Mouse (Mus musculus) heart, postnatal 4 days (tissue): ENCODE measurements around the gene Fezf2. TPM values are rescaled to one million over a fixed set of nuclear protein-coding genes. Genes with fewer than 3 reads are reported as not detected.

ENCODE experiments used
- DNase-seq: peaks from one replicate; pipeline ENCODE4 v3.0.0; 2021
- total RNA-seq, 2 experiments: library from RNA; stranded (reverse); gene quantifications; 2 replicates each; pipeline ENCODE4 v1.2.3; 2021

The Fezf2 gene
- total RNA-seq, 2 experiments from 2014 or later = not detected

- DNase-seq = no peak
Observed at GRCm38 (mm10) chr14:12342458-12343131, 5.4 kb downstream of the Fezf2 start.

- no peak for DNase-seq
Observed at GRCm38 (mm10) chr14:12341789-12342457, 6.1 kb downstream of the Fezf2 start.

GRCm38 (mm10) chr14:12341075-12341788 is 6.8 kb downstream of the Fezf2 start:
- no peak for DNase-seq

- DNase-seq = no peak
Observed at GRCm38 (mm10) chr14:12340238-12341074, 7.5 kb downstream of the Fezf2 start.

GRCm38 (mm10) chr14:12338811-12339565 is 9.0 kb downstream of the Fezf2 start:
- DNase-seq = no peak

- no peak for DNase-seq
Observed at GRCm38 (mm10) chr14:12337998-12338809, 9.8 kb downstream of the Fezf2 start.

GRCm38 (mm10) chr14:12337421-12337997 is 10.5 kb downstream of the Fezf2 start:
- DNase-seq = no peak

GRCm38 (mm10) chr14:12334925-12335324 is 13.1 kb downstream of the Fezf2 start:
- no peak for DNase-seq

- no peak for DNase-seq
Observed at GRCm38 (mm10) chr14:12333622-12334021, 14.4 kb downstream of the Fezf2 start.

- DNase-seq = no peak
Observed at GRCm38 (mm10) chr14:12303106-12303505, 44.9 kb downstream of the Fezf2 start.

GRCm38 (mm10) chr14:12300677-12301076 is 47.3 kb downstream of the Fezf2 start:
- no peak for DNase-seq

- DNase-seq = no peak
Observed at GRCm38 (mm10) chr14:12300275-12300674, 47.7 kb downstream of the Fezf2 start.

- DNase-seq = no peak
Observed at GRCm38 (mm10) chr14:12299654-12300053, 48.3 kb downstream of the Fezf2 start.

- DNase-seq = no peak
Observed at GRCm38 (mm10) chr14:12299171-12299570, 48.8 kb downstream of the Fezf2 start.

- no peak for DNase-seq
Observed at GRCm38 (mm10) chr14:12296391-12296790, 51.6 kb downstream of the Fezf2 start.

Other genes with a start within 250 kb of the Fezf2 start
- gene Gm49355, start 64.2 kb downstream of the Fezf2 start, total RNA-seq = under 1 TPM; 0.14 to 0.19 TPM
- gene 3830406C13Rik, start 64.0 kb downstream of the Fezf2 start, total RNA-seq = 10 to 100 TPM; 21.8 to 22.4 TPM